Mouse (Mus musculus) ES-E14 (cell line): ENCODE measurements around the gene Vmn1r202.

Source experiments
- HCFC1 ChIP-seq: IDR thresholded peaks from 2 replicates; pipeline ENCODE4 v1.6.1; 2012; ENCODE audit warnings: low read length, inconsistent platforms, borderline replicate concordance; ENCODE audit not compliant: insufficient read depth
- MAFK ChIP-seq: IDR thresholded peaks from 2 replicates; pipeline ENCODE4 v1.6.1; 2014; ENCODE audit warnings: mild to moderate bottlenecking, low read depth, low read length, inconsistent platforms; ENCODE audit not compliant: insufficient read depth
- ZC3H11A ChIP-seq: IDR thresholded peaks from 2 replicates; pipeline ENCODE4 v1.6.1; 2012; ENCODE audit warnings: low read depth, mild to moderate bottlenecking, inconsistent platforms, low read length, borderline replicate concordance
- ZNF384 ChIP-seq: IDR thresholded peaks from 2 replicates; pipeline ENCODE4 v1.6.1; 2012; ENCODE audit warnings: low read depth, low read length, inconsistent platforms

DNA sequence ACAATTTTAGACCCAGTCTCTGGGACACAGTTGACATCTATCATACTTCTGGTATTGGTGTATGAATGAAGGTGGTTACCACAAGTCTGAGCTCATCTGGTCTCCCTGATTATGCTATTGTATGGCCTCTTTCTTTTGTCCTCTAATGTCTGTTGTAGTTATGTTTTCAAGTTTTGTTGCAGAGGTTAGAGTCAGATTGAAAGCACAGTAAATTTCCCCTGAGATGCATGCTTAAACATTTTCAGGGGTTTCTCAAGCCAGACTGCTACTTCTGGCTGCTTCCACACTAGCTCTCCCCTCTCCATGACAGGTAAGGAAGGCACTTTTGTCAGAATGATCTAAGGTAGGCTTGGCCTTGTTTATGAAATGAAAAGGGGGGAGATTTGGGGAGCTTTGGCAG is 50.0 kb downstream of the Vmn1r202 start:
- TF ChIP-seq MAFK (no peak), HCFC1 (no peak), ZNF384 (no peak), ZC3H11A (no peak)
